Mouse (Mus musculus) urinary bladder, adult 18-20 months (tissue): ENCODE measurements around the gene Rbmxl2.

Experiments used
- DNase-seq, 2 experiments: peaks; one replicate each; pipeline ENCODE4 v3.0.0; 2022; ENCODE audit warnings: low spot score in 2 of 2, mixed read lengths in 2 of 2

The Rbmxl2 gene

DNA sequence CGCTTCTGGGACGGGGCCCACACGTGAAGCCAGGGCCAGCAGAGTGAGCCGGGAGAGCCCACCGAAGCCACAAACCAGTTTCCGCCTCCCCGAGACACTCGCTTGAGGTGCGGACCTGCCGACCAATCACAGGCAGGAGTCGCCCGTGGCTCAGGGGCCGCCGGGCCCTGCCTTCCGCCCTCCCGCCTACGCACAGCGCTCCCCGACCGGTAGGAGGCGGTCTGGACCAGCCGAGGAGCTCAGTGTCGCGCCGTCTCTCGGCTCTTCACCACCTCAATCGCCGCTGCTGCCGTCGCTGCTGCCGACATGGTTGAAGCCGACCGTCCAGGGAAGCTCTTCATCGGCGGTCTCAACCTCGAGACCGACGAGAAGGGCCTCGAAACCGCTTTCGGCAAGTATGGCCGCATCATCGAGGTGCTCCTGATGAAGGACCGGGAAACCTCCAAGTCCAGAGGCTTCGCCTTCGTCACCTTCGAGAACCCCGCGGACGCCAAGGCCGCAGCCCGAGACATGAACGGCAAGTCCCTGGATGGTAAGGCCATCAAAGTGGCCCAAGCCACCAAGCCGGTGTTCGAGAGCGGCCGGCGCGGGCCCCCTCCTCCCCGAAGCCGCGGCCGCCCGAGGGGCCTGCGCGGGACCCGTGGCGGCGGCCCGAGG lies at the start of gene Rbmxl2:
Gene Rbmxl2, plus strand, starts transcription at position 242 of the 657 bp plus-strand sequence.
- DNase-seq, result no peak

DNA sequence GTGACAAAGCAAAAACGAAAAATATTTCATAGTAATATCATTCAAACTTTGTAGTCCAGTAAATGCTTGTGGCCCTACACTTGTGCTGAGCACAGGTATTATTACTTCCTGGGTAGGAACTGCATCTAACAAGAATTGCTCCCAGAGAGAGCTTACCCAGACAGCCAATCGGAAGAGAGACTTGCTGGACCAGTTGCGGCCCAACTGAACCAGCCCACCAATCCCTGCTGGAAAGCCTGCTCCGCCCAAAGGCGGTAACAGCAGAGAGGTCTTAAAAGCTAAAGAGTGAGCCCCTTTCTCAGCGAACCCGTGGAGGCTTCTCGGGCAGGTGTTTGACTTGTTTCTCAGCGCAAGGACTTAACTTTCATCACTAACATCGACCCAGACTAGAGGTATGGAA lies 42.6 kb upstream of the Rbmxl2 start, which contains the start of gene Nlrp14:
Gene Nlrp14, plus strand, starts transcription at position 301 of the 400 bp plus-strand sequence.
- DNase-seq, result no peak

GRCm38 (mm10) chr7:107180406-107180805 lies 28.8 kb upstream of the Rbmxl2 start:
- DNase-seq, result no peak

DNA sequence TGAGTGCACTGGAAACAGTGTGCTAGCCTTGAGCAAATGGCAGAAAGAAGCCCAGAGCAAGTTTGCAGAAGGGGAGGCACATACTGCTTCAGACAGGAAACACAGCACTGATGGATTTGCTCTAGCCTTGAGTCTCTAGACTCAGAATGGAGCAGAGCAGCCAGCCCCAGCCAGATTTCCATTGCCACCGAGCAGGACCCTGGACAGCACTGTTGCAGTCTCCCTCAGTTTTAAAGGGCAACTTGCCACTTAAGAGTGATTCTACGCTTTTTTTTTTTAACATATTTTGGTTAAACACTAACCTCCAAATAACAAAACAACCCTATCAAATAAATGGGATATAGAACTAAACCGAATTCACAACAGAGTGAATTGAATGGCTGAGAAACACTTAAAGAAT lies 7.4 kb upstream of the Rbmxl2 start:
- DNase-seq, result no peak

- no peak for DNase-seq
These were observed 1.4 kb upstream of the Rbmxl2 start for GRCm38 (mm10) chr7:107207843-107208242.

DNA sequence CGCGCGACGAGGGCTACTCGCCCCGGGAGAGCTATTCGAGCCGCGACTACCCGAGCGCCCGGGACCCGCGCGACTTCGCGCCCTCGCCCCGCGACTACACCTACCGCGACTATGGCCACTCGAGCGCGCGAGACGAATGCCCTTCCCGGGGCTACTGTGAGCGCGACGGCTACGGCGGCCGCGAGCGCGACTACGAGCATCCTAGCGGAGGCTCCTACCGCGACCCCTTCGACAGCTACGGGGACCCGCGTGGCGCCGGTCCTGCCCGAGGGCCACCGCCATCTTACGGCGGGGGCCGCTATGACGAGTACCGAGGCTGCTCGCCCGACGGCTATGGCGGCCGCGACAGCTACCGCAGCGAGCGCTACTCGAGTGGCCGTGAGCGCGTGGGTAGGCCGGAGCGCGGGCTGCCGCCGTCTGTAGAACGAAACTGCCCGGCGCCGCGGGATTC lies 906 bp downstream of the Rbmxl2 start:
- DNase-seq, result no peak

GRCm38 (mm10) chr7:107215723-107216122 lies 6.5 kb downstream of the Rbmxl2 start:
- no peak for DNase-seq

DNA sequence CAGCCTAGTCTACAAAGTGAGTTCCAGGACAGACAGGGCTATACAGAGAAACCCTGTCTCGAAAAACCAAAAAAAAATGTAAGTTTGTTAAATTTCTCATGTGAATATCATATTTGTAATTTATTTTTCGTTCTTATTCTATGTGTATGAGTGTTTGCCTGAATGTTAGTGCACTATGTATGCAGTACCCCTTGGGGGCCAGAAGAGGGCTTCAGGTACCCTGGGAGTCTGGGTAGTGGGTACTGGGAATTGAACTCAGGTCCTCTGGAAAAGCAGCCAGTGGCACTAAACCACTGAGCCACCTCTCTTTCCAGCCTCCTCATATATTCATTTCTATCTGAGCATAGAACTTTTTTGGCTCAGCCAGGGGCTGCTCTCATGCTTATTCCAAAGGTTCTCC lies 7.6 kb downstream of the Rbmxl2 start:
- DNase-seq, result no peak

DNA sequence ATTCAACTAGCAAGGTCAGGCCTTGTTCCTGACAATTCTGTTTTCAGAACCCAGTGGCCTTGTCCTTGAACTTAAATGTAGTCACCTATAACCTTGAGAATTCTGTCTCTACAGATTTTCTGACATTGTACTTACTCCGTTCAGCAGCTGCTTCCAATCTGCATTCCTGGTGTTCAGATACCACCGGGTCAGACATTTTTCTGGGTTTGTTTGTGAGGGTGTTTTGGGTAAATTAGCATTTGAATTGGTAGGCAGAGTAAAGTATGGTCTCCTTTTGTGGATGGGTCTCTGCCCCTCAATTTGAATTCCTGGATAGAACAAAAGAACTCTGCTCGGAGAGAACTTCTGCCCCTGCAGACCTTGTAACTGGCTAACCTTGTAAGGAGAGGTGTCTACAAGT lies 27.6 kb downstream of the Rbmxl2 start:
- DNase-seq, result no peak

DNA sequence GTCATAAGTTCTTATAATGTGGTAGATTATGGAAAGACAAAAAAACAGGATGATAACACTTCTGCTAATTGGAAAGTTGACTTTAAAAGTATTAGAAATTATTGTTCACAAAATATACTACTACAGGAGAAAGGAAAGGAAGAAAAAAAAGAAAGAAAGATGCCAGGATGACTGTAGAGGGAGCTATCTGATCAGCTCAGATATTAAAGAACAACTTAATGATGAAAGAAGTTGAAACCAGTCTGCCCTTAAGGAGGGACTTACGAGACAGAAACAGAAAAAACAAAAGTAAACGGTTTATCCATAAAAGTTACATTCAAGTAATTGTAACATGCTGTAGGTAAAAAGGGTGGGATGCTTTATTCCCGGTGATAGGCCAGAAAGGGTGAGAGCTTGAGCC lies 28.3 kb downstream of the Rbmxl2 start:
- DNase-seq, result no peak

DNA sequence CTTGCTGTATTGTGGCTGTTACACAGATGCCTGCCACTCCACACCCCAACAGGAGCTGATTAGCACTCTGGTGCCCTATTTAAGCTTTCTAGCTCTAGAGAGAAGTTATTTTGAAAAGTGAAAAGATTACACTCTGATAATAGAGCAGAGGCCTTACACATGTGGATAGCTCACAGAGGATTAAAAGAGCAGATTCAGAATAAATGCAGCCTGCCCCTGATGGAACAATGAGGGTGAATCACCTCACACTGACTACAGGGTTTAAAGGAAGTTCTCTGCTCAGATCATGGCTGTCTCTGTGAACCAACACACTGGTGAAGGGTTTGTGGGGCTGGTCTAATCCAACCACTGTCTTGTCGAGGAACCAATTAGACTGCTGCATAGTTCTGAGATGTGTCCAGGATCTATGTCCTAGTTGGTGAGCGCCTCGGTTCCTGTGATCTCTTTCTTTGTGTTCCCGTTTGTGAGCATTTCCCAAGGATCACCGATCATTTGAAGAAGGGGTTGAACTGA lies 32.2 kb downstream of the Rbmxl2 start:
- DNase-seq, result no peak

DNA sequence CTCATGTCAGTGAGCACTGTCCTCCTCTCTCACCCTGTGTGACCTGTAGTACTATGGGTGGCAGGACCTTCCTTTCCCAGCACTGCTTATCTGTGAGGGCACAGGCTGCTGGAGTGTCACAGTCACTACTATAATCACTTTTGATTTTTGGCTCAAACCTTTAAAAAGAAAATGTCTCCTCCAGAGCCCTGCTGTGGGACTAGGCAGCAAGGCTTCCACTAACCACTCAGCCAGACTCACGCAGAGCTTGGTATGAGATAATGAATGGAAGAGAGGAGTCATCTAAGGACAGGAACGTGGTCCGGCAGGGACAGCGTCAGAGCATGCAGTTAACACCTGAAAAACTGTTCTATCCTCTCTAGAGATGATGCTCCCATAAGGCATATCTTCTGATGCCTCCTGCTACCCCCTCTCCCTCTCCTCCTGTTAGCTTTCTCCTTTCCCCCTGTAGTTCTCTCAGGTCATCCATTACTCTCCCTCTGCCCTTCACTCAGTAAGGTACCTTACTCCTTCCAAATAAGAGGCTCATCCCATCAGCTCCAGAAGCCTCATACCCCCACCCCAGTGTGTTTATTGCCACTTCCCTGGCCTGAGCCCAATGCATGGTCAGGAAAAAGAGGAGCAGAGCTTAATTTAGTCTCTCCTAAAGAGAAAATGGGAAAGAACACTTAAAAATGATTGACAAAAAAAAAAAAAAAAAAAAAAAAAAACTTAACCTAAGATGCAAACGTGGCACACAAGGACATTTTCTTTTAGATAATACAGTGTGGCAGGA lies 41.2 kb downstream of the Rbmxl2 start:
- DNase-seq, result no peak

DNA sequence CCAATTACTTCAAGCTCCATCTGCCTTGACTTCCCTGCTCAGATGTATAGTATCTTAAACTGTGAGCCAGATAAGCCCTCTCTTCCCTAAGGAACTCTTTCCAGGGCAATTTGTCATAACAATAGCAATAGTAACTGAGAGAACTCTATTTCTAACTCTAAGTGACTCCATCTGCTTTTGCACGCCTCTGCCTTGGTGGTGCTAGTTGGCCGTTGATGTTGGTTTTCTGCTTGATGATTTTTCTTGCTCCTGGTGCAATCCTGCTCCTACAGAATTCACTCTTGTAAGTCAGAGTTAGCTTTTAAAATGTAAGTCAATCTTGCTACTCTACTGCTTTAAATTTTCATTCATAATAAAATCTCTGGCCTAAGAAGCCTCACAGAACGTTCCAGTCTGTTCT lies 44.1 kb downstream of the Rbmxl2 start:
- no peak for DNase-seq

DNA sequence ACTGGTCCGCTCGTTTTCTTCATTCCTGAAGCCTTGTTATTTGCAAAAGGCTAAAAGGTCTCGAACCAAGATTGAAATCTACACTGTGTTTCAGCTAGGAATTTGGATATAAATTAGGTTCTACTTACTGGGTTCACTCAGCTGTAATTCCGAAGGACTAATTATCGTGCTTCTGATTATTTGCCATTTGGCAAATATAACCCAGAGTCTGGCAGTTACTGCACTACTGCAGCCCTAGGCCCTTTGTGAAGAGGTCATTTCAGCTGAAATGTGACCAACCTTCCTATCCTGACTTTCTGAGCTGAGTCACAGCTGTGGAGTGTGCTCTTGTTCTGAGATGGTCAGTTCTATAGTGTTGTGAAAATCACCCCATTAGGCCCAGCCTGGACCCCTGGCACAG lies 50.7 kb downstream of the Rbmxl2 start:
- no peak for DNase-seq
